Mouse (Mus musculus): ENCODE data around the gene Pacrg. TPM values are rescaled to one million over a fixed set of nuclear protein-coding genes. Genes with fewer than 3 reads are reported as not detected.

Pacrg gene
- total RNA-seq, 4 experiments from 2014 or later = 1.4 to 3.1 (median 1.9) TPM

GRCm38 (mm10) chr17:10550781-10551520 is 289.2 kb downstream of the Pacrg start:
- no peak for DNase-seq (ENCODE audit: low spot score)

- no peak for DNase-seq (ENCODE audit: low spot score)
Observed at GRCm38 (mm10) chr17:10549825-10550224, 290.3 kb downstream of the Pacrg start.

- DNase-seq (ENCODE audit: low spot score) = no peak
Observed at GRCm38 (mm10) chr17:10548969-10549368, 291.1 kb downstream of the Pacrg start.

- DNase-seq (ENCODE audit: low spot score) = no peak
Observed at GRCm38 (mm10) chr17:10540772-10541171, 299.3 kb downstream of the Pacrg start.

GRCm38 (mm10) chr17:10534206-10534605 is 305.9 kb downstream of the Pacrg start:
- no peak for DNase-seq (ENCODE audit: low spot score)

- no peak for DNase-seq (ENCODE audit: low spot score)
Observed at GRCm38 (mm10) chr17:10533461-10533860, 306.6 kb downstream of the Pacrg start.

- DNase-seq (ENCODE audit: low spot score) = no peak
Observed at GRCm38 (mm10) chr17:10531024-10531423, 309.1 kb downstream of the Pacrg start.

- DNase-seq (ENCODE audit: low spot score) = no peak
Observed at GRCm38 (mm10) chr17:10529329-10529955, 310.7 kb downstream of the Pacrg start.

GRCm38 (mm10) chr17:10521282-10521681 is 318.8 kb downstream of the Pacrg start:
- DNase-seq (ENCODE audit: low spot score) = no peak

- no peak for DNase-seq (ENCODE audit: low spot score)
Observed at GRCm38 (mm10) chr17:10519506-10520155, 320.5 kb downstream of the Pacrg start.

- DNase-seq (ENCODE audit: low spot score) = no peak
Observed at GRCm38 (mm10) chr17:10514812-10515211, 325.3 kb downstream of the Pacrg start.

GRCm38 (mm10) chr17:10510913-10511759 is 329.0 kb downstream of the Pacrg start:
- peak; percentile 47 for DNase-seq (ENCODE audit: low spot score)

- peak; percentile 10 for DNase-seq (ENCODE audit: low spot score)
Observed at GRCm38 (mm10) chr17:10510467-10510866, 329.6 kb downstream of the Pacrg start.

GRCm38 (mm10) chr17:10508088-10508487 is 332.0 kb downstream of the Pacrg start:
- DNase-seq (ENCODE audit: low spot score) = no peak

- DNase-seq (ENCODE audit: low spot score) = no peak
Observed at GRCm38 (mm10) chr17:10507466-10507865, 332.6 kb downstream of the Pacrg start.

GRCm38 (mm10) chr17:10506896-10507295 is 333.2 kb downstream of the Pacrg start:
- DNase-seq (ENCODE audit: low spot score) = no peak

- peak; percentile 11 for DNase-seq (ENCODE audit: low spot score)
Observed at GRCm38 (mm10) chr17:10501439-10501838, 338.7 kb downstream of the Pacrg start.

GRCm38 (mm10) chr17:10500795-10501432 is 339.2 kb downstream of the Pacrg start:
- DNase-seq (ENCODE audit: low spot score) = peak; percentile 54

- no peak for DNase-seq (ENCODE audit: low spot score)
Observed at GRCm38 (mm10) chr17:10498935-10499655, 341.0 kb downstream of the Pacrg start.

GRCm38 (mm10) chr17:10497781-10498420 is 342.2 kb downstream of the Pacrg start:
- DNase-seq (ENCODE audit: low spot score) = peak; percentile 14
